Mouse (Mus musculus) lung, adult 2 months (tissue): ENCODE data around the gene Clcn2.

Experiments used
- CTCF ChIP-seq: fragments of 200-500 bp; IDR thresholded peaks from 2 replicates; pipeline ENCODE4 v1.5.1; 2011; ENCODE audit warnings: mild to moderate bottlenecking, low read length, control low read depth; ENCODE audit not compliant: insufficient read depth
- POLR2A ChIP-seq: fragments of 200-500 bp; IDR thresholded peaks from 2 replicates; pipeline ENCODE4 v1.6.1; 2011; ENCODE audit warnings: low read depth, mild to moderate bottlenecking, control low read depth, low read length, borderline replicate concordance; ENCODE audit errors: extremely low read depth

GRCm38 (mm10) chr16:20708939-20709734 is 8.4 kb downstream of the Clcn2 start:
- TF ChIP-seq CTCF (peak; percentile 58), POLR2A (no peak)
